Mouse (Mus musculus): ENCODE measurements around the gene 1810009J06Rik.
"Not testable (repeated sequence)": the region's sequence is repeated elsewhere in the genome, so short reads cannot be mapped to it uniquely, and the experiment has no call there.

The 1810009J06Rik gene

GRCm38 (mm10) chr6:40964454-40964853 lies at the start of gene 1810009J06Rik:
1810009J06Rik (plus strand) TSS chr6:40964754.
- not testable (repeated sequence) for DNase-seq (ENCODE audit: low spot score)

DNA sequence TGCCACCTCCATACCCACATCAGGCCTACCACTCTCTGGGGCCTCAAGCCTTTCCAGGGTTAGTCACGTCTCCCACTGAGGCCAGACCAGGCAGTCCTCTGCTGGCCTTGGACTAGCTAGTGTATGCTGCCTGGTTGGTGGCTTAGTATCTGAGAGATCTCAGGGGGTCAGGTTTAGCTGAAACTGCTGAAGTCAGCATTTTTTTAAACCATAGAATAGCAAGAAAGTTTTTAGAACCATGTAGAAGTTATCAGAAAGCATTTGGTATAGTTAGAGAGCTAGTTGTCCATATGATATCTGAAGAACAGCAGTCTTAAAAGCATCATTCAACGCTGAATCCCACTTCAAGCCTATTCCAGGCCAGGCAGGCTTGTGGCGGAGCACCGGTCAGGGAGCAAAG lies 44.6 kb upstream of the 1810009J06Rik start:
- DNase-seq (ENCODE audit: low spot score): no peak

DNA sequence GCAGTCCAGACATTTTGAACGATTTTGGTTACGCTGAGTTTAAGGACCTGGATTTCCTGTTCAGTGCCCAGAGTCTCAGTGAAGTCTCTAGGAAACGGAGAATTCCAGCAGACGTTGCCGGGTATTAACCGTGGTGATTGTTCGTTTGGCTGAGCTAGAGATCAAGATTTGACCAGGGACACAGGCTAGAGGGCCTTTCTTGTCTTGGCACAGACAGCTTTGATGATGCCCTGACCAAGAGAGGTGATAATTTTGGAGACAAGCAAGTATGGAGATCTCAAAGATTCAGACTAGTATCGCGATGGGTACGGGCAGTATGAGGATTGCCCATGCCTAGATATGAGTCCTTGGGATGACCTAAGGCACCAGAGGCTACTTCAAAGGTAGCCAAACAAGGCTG lies 24.1 kb upstream of the 1810009J06Rik start, which contains the start of gene 1700074P13Rik:
Gene 1700074P13Rik, minus strand, starts transcription at position 101 of the 400 bp plus-strand sequence.
- no peak for DNase-seq (ENCODE audit: low spot score)

GRCm38 (mm10) chr6:40951770-40952169 lies 12.8 kb upstream of the 1810009J06Rik start, which contains the start of gene Gm4744:
Gm4744 (minus strand) TSS chr6:40951870.
- no peak for DNase-seq (ENCODE audit: low spot score)

DNA sequence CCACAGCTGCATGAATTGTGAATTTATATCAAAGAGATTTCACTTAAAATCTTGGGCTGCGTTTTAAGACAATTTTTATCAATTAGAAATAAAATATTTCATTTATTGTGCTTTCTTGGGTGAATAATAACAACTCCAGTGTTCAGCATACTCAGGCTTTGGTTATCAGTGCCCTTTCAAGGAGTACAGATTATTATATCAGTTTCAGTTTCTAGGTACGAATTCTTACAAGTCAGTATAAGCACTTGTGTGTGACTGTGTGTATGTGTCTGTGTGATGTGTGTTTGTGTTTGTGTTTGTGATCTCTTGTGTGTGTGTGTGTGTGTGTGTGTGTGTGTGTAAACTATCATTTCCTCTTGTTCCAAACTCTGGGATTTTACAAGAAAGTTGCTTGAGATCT lies 10.8 kb upstream of the 1810009J06Rik start:
- DNase-seq (ENCODE audit: low spot score): no peak

- not testable (repeated sequence) for DNase-seq (ENCODE audit: low spot score)
Measured at GRCm38 (mm10) chr6:40999379-40999778, 34.8 kb downstream of the 1810009J06Rik start, which contains the start of gene Gm2663. Gm2663 (minus strand) TSS chr6:40999479.

- DNase-seq (ENCODE audit: low spot score): no peak
Measured at GRCm38 (mm10) chr6:41015065-41015464, 50.5 kb downstream of the 1810009J06Rik start.

Data from yolk sac, embryonic 10.5 days (tissue).